Mouse (Mus musculus): ENCODE measurements around the gene Grsf1.

Gene Grsf1

DNA sequence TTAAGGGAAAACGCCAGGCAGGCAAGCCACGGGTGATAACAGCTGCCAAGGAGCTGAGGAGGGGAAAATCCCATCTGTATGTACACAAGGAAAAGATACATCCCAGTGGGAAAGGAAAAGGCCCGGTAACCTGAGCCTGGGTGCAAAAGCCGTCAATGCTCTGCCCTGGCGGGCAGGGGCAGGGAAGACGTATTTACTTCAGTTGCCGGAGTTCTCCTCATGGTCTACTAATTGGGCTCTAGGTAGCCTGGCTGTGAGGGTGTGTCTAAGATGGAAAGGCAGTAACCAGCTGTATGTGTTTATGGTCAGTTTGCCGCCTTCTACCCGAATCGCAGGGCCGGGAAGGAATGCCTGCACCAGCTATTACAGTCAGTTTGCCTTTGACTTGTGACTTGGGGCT, 46.8 kb downstream of the Grsf1 start:
- DNase-seq: no peak

DNA sequence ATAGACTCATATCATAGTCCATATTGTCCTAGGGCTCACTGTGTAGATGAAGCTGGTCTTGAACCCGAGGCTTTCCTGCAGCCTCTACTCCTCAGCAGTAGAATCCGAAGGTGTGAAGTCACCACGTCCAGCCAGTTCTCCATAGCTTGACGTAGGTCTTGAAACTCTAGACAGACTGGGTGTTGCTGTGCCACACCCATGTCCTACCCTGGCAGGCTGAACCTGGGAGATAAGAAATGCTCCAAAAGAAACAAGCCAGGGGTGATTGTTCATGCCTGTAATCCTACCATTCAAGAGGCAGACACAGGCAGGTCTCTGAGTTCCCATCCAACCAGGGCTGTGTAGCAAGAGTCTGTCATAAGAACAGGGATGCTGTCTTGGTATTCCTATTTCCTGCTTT, 48.4 kb downstream of the Grsf1 start:
- no peak for DNase-seq

DNA sequence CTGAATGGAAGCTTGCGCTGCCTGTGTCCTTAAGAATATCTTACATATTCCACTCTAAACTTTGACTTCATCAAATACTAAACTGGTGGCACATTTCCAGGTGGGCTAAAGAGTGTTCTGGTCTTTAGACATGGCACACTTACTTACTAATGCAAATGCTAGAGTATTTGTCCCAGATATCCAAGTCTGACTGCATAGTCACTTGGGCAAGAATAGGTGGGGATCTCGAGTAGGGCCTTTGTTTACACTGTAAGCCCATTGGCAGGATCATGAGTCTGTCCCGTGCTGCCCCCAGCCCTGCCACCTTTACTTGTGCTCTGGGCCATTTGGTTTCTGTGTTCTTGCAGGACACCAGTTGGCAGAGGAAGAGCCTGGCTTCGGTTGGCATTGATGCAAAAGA, 59.0 kb downstream of the Grsf1 start:
- DNase-seq: no peak

DNA sequence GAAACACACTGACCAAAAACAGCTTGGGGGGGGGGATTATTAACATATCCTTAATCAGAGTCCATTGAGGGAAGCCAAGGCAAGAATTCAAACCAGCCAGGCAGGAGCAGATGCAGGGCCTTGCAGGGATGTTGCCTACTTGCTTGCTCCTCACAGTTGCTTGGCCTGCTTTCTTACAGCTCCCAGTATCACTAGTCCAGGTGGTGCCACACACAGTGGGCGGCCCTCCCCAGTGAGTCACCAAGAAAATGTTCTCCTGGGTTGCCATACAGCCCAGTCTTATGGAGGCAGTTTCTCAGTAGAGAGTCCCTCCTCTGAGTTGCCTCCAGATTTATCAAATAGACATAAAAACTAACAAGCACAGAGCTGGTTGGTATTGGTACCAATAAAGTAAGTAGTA, 61.8 kb downstream of the Grsf1 start:
- no peak for DNase-seq
